ENCODE assay signal across 19 mouse cellular contexts in genomic region chr2:108660697-108661388, GRCm38 (mm10).
A peak's percentile ranks its signal among the peaks of the same experiment; 100 is the strongest.
DNase-seq lines count a peak whose midpoint lies in the region; ATAC-seq and TF ChIP-seq lines count a peak whose summit lies in the region.
"Had no signal": no experiment of that assay in that cellular context is flagged by ENCODE, and none has a peak within 500 bp of the region (broad histone marks: within the 10 kb centered on the region; RNA-seq: fewer than 3 reads in every experiment).

No protein-coding gene starts in this region.

- H3K27me3 ChIP-seq in heart, embryonic 13.5 days (replicated peaks) = no peaks in the 10 kb centered on the region
- H3K27me3 ChIP-seq in MEL (ENCODE audit: control insufficient read depth in 1 of 2, insufficient read depth in 2 of 2, low read length in 2 of 2) = no peaks in the 10 kb centered on the region
- no peaks in the 10 kb centered on the region for H3K27me3 ChIP-seq in kidney, embryonic 14.5 days (ENCODE audit: control insufficient read depth, insufficient read depth, low read length)
- H3K27me3 ChIP-seq: forebrain, embryonic 15.5 days; heart, embryonic 15.5 days had no signal

- H3K36me3 ChIP-seq in heart, embryonic 13.5 days = no peaks in the 10 kb centered on the region
- no peaks in the 10 kb centered on the region for H3K36me3 ChIP-seq in MEL (ENCODE audit: control insufficient read depth in 1 of 2, insufficient read depth in 2 of 2, low read length in 2 of 2)
- no peaks in the 10 kb centered on the region for H3K36me3 ChIP-seq in kidney, embryonic 14.5 days (ENCODE audit: control insufficient read depth, insufficient read depth, low read length)
- H3K36me3 ChIP-seq: forebrain, embryonic 15.5 days; heart, embryonic 15.5 days; hindbrain, embryonic 10.5 days had no signal

- no peak for DNase-seq in heart, adult 11 months
- peak; percentile 90 for DNase-seq in 3T3-L1 (ENCODE audit: low read depth, low spot score)
- DNase-seq in MEL (ENCODE audit: low read depth, low spot score) = peak; percentile 17
- DNase-seq in fibroblast of lung, adult 2 months (ENCODE audit: low read depth) = peak; percentile 77
- no peak for DNase-seq in testis, postnatal 10 days (ENCODE audit: low spot score)
- DNase-seq: cerebellum, adult 2 months; cerebellum, postnatal 36 days; gastrocnemius, adult 2 months; kidney, adult 18-20 months; kidney, postnatal 25 days had no signal

- H3K9ac ChIP-seq in heart, embryonic 13.5 days = no peak overlapping the region
- H3K9ac ChIP-seq in MEL (ENCODE audit: control insufficient read depth, low read depth, low read length, poor library complexity, severe bottlenecking) = no peak overlapping the region
- H3K9ac ChIP-seq in kidney, embryonic 14.5 days (ENCODE audit: low read depth, low read length) = no peak overlapping the region
- H3K9ac ChIP-seq: forebrain, embryonic 15.5 days; heart, embryonic 15.5 days; liver, embryonic 14.5 days had no signal

- H3K4me2 ChIP-seq in heart, embryonic 13.5 days = no peak overlapping the region
- no peak overlapping the region for H3K4me2 ChIP-seq in kidney, embryonic 14.5 days (replicated peaks; ENCODE audit: low read depth, low read length)
- H3K4me2 ChIP-seq: forebrain, embryonic 15.5 days; heart, embryonic 15.5 days had no signal

- H3K9me3 ChIP-seq in heart, embryonic 13.5 days = no peaks in the 10 kb centered on the region
- H3K9me3 ChIP-seq in MEL (replicated peaks; ENCODE audit: insufficient read depth, low read length) = no peaks in the 10 kb centered on the region
- no peaks in the 10 kb centered on the region for H3K9me3 ChIP-seq in kidney, embryonic 14.5 days (ENCODE audit: control insufficient read depth, low read length)
- H3K9me3 ChIP-seq: forebrain, embryonic 15.5 days; heart, embryonic 15.5 days; hindbrain, embryonic 10.5 days had no signal

- ATAC-seq in heart, embryonic 13.5 days (ENCODE audit: extremely low read depth, insufficient number of reproducible peaks, low FRiP score, low TSS enrichment) = no peak
- no peak for ATAC-seq in megakaryocyte-erythroid progenitor cell, adult 5-6 weeks (replicated peaks; ENCODE audit: low FRiP score, low TSS enrichment, poor library complexity, severe bottlenecking)
- ATAC-seq in kidney, embryonic 14.5 days (ENCODE audit: low FRiP score, low TSS enrichment) = no peak
- ATAC-seq: forebrain, embryonic 15.5 days; hindbrain, postnatal 0 days; midbrain, embryonic 16.5 days had no signal

- peaks cover 4% of the 10 kb centered on the region; the same call in 1 of the 2 replicates for H3K4me1 ChIP-seq in heart, embryonic 13.5 days
- no peaks in the 10 kb centered on the region for H3K4me1 ChIP-seq in MEL (ENCODE audit: control insufficient read depth in 1 of 2, insufficient read depth in 2 of 2, low read length in 2 of 2)
- H3K4me1 ChIP-seq in kidney, embryonic 14.5 days (ENCODE audit: control insufficient read depth, insufficient read depth, low read length) = no peaks in the 10 kb centered on the region
- H3K4me1 ChIP-seq: forebrain, embryonic 15.5 days; heart, embryonic 15.5 days; hindbrain, embryonic 10.5 days had no signal

- 34% methylated on average over 4 of the region's 4 CpGs for whole genome bisulfite sequencing in heart, embryonic 13.5 days
- WGBS in kidney, embryonic 14.5 days = 57% methylated on average over 4 of the region's 4 CpGs

- H3K79me2 ChIP-seq in MEL (ENCODE audit: control insufficient read depth, insufficient read depth, low read length, poor library complexity) = no peaks in the 10 kb centered on the region

- H3K4me3 ChIP-seq in heart, embryonic 13.5 days = no peak overlapping the region
- H3K4me3 ChIP-seq in MEL (ENCODE audit: control insufficient read depth in 1 of 2, insufficient read depth in 1 of 2, low read depth in 2 of 2, low read length in 2 of 2) = no peak overlapping the region
- no peak overlapping the region for H3K4me3 ChIP-seq in kidney, embryonic 14.5 days (ENCODE audit: low read length)
- H3K4me3 ChIP-seq: forebrain, embryonic 15.5 days; gastrocnemius, adult 2 months; heart, embryonic 15.5 days; hindbrain, embryonic 10.5 days had no signal

- TF ChIP-seq EP300 in MEL (IDR thresholded peaks at IDR 0.05; ENCODE audit: low read depth in 1 of 2, low read length in 2 of 2) = no peak

- 0 out of 2 replicates have a peak overlapping the region, but pooled peaks have one; percentile 28 for H3K27ac ChIP-seq in heart, embryonic 13.5 days (replicated peaks)
- no peak overlapping the region for H3K27ac ChIP-seq in MEL (ENCODE audit: control insufficient read depth, low read depth, low read length)
- no peak overlapping the region for H3K27ac ChIP-seq in kidney, embryonic 14.5 days (ENCODE audit: low read depth, low read length)
- H3K27ac ChIP-seq: forebrain, embryonic 15.5 days; gastrocnemius, adult 2 months; heart, embryonic 15.5 days; hindbrain, embryonic 10.5 days; hindbrain, postnatal 0 days; liver, embryonic 14.5 days had no signal

- TF ChIP-seq CTCF in MEL (IDR thresholded peaks at IDR 0.05 in 2 of 3, conservative IDR thresholded peaks at IDR 0.05 in 1 of 3; ENCODE audit: control insufficient read depth in 1 of 3, insufficient read depth in 1 of 3, low read depth in 2 of 3, low read length in 3 of 3, poor library complexity in 1 of 3, severe bottlenecking in 1 of 3) = no peak

- no peak for TF ChIP-seq RAD21 in MEL (IDR thresholded peaks at IDR 0.05; ENCODE audit: low read depth, low read length)

- no peak for TF ChIP-seq POLR2A in MEL (IDR thresholded peaks at IDR 0.05; ENCODE audit: control insufficient read depth in 1 of 2, insufficient read depth in 1 of 2, low read depth in 1 of 2, low read length in 2 of 2, poor library complexity in 1 of 2)

TF ChIP-seq in MEL, 35 proteins besides CTCF, POLR2A, EP300 and RAD21:
- TF ChIP-seq MAX (IDR thresholded peaks at IDR 0.05; ENCODE audit: low read length) (no peak), CHD1 (IDR thresholded peaks at IDR 0.05; ENCODE audit: low read depth, low read length) (no peak), TBP (IDR thresholded peaks at IDR 0.05; ENCODE audit: low read depth, low read length) (no peak), NELFE (IDR thresholded peaks at IDR 0.05; ENCODE audit: low read depth, low read length) (no peak), POLR2AphosphoS2 (IDR thresholded peaks at IDR 0.05; ENCODE audit: low read length) (no peak), NRF1 (IDR thresholded peaks at IDR 0.05; ENCODE audit: insufficient read depth, low read depth, low read length, poor library complexity, severe bottlenecking) (no peak), TCF12 (IDR thresholded peaks at IDR 0.05; ENCODE audit: low read depth, low read length) (no peak), RCOR1 (IDR thresholded peaks at IDR 0.05; ENCODE audit: low read depth, low read length) (no peak), MYB (IDR thresholded peaks at IDR 0.05; ENCODE audit: low read depth, low read length) (no peak)

Comparison
In these comparisons a context has a peak if more than half of its experiments do, and no peak if none do; other contexts are left out.
1. DNase-seq: peak in 3T3-L1 (single experiment), MEL (single experiment) and fibroblast of lung, adult 2 months (single experiment); none in heart, adult 11 months (single experiment) and testis, postnatal 10 days (single experiment).